Mouse (Mus musculus): ENCODE measurements at regions not wholly inside any gene's neighbourhood (a gene's known extent, or its start where the extent isn't known, plus 50 kb on each side); places are given as distances from the start of the nearest gene placed in this dataset.

DNA sequence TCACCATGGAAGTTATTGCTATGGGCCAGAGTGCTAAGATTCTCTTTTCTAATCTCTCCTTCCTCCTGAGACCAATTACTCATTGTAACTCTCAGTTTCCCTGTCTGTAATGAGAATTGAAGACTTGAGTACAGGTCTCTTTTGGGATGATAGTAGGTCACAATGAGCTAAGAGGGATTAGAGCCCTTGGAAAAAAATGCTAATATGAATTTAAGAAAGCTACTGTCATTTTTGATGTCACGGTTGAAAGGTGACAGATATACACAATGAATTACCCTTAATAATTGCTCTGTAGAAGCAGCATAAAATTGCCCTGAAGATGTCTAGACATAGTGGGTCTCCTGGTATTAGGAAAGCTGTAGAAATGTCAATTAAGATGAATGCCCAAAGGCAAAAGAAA lies 178.2 kb downstream of the Kcna4 start:
- no peak for DNase-seq (ENCODE audit: low read depth, low spot score)

DNA sequence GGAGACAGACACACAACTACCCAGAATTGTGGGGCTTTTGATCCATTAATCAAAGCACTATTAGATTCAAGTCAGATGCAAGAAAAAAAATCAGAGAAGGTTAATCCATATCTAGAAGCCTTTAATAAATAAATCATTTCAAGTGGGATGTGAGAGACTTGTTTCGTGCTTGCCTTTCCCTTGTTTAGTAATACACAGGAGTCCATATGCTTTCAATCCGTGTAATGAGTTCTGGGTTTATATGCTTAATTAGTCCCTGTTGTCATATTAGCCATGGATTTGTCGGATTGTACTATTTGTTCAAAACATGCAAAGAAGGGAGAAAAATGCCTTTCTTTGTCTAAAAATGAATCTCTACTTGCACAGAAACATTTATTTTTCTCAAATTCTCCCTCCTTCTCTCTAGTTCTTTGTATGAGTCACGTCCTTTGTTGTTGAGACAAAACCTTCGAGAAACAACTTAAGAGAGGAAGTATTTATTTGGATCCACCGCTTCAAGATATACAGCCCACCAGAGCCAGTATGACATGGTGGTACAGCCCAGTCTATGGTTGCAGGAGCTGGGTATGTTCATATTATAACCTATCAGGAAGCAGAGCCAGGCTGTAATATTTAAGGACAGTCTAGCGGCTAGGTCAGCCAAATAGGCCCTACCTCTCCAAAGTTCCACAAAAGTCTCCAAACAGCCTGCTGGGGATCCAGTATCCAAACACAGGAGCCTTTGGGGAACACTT lies 213.4 kb downstream of the Kcna4 start:
- DNase-seq (ENCODE audit: low read depth, low spot score) = no peak

DNA sequence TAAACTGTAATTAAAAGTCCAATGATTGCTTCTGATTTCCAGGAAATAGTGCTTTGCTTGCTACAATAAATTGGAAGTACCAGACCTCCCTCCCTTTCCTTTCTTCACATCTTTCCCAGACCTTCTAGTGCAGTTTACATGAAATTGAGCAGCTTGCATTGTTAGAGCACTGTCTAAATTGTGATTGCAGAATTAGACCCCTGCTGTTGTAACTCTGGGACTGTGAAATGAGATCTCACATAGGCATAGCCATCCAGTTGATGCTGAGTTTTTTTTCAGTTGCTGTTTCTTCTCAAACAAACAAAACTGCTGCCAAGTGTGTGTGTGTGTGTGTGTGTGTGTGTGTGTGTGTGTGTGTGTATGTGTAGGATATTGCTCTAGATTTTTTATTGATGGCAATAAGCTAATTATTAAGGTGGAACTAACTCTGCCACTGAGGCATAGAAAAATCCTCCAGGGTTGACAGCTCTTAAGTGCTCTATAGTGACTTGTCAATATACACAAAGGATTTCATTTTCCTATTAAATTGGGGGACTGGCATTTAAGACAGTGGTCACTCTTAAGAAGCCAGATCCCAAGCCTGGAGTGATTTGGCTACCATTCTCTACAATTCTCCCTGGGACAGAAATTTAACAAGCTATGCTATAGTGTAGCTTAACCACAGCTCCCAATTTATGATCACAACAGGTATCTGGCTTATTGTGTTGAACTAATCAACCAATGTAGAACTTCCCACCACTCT lies 217.2 kb downstream of the Kcna4 start:
- no peak for DNase-seq (ENCODE audit: low read depth, low spot score)

DNA sequence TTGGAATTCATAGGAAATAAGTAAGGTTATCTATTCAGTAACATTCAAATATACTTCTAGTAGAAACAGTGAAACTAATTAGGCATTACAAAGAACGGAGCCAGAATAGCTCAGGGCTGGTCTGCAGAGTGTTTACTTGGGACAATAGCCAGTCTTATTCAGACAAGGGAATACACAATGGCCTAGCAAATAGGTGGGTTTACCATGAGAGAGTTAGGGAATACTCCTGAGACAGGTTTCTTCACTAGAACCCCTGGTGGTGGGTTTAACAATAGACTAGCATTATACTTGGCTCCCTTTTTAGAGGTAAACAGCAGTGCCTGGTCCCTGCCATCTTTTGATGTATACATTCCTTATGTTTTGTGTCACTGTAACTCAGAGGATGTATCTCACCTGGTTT lies 225.0 kb downstream of the Kcna4 start:
- DNase-seq (ENCODE audit: low read depth, low spot score) = peak; percentile 82

DNA sequence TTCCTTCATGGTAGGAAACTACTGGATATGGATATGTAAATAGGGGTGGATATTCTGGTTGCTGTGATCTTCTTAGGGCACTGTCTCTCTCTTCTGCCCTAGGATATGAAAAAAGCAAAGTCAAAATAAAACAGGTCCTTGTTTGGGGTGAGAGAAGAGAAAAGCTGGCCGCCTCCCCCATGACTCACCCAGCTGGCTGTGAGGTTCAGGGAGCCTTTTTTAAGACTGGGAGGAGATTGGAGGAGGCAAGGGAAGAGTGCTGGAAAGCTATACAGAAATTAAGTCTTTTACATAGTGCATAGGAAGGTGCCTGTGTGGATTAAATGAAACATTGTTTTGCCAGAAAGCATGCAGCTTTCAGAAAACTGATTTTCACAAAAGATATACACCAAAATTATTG lies 227.7 kb downstream of the Kcna4 start:
- no peak for DNase-seq (ENCODE audit: low read depth, low spot score)

DNA sequence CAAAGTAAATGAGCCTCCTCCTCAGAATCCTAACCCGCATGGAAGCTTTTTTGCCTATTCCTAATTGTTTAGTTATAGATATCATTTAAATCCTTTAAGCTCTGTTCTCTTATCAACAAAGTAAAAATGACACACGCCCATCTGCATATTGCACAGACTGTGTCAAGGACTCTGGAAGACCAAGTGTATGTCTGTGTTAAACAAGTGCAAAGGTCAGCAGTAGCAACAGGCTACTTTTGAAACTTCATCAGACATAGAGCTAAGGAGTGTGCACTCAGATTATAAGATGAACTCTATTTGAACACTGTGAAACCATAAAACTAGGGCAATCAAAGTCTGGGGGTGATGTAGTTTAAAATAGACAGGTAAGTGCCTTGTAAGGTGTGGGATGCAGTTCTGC lies 228.3 kb downstream of the Kcna4 start:
- DNase-seq (ENCODE audit: low read depth, low spot score) = no peak

DNA sequence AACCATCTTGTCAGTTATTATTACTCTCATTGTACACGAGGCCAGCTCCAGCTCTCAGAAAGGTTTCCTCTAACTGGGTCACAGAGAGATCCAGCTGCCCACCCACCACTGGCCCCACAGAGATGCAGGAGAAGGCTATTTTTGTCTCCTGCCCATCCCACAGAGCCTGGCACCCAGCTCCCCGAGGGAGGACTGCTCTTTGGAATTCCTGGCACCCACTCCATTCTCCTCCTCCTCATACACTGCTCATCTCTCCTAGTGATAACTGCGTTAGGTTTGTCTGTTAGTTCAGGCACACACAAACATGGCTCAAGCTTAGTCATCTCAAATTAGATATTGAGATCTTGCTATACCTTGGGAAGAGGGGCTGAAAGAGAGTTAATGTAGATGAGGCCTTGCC lies 228.9 kb downstream of the Kcna4 start:
- no peak for DNase-seq (ENCODE audit: low read depth, low spot score)

DNA sequence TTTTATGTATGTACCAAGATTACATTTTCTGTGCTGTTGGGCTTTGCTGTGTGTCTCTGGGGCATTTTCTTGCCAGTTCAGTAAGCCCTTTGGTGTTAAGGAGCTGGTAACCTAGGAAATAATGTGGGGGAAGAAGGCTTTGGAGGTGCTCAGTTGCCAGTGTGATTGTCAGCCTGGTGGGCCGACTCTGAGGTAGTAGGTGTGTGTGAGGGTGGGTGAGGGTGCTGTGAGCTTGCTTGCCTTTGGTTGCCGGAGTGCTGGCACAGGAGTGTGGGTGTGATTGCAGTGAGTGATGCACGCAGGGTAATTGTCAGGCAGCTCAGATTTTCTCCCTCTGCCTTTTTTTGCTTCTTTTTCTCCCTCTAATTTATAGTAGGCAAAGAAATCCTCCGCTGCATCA lies 229.3 kb downstream of the Kcna4 start:
- DNase-seq (ENCODE audit: low read depth, low spot score) = no peak

DNA sequence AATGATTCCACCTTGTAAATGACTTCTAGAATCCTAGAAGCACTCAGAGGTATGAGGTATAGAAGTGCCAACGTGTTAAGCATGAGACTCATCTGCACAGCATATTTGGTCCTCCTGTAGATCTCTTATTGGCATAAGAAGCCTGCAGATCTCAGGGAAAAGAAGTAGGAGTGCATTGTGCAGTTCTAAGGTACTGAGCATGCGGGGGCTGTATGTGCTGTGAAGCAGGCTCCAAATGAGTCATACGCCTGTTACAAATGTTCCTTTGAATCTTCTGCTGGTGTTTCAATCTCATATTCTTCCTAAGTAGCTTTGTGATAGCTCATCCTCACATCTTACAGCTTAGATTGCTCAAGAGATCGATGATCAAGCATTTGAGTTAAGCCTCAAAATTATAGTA lies 252.7 kb downstream of the Kcna4 start:
- DNase-seq (ENCODE audit: low read depth, low spot score) = no peak

DNA sequence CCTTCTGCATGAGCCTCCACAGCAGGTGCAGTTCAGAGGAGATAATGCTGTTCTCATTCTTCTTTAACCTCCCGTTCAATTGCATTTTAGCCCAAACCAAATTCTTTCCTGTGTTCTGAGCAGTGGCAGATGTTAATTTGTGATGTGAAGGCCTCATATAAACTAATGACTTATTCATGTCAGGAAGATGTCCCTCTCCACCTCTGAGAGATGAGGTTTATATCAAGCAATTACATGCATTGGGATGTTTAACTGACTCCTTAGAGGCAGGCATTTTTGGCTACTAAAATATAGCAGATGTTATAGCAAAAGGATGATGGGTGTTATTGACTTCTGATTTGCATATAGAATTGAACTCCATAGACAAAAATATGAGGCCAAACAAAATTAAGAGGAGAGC lies 262.1 kb downstream of the Kcna4 start:
- DNase-seq (ENCODE audit: low read depth, low spot score) = no peak

GRCm38 (mm10) chr2:107556239-107556638 lies 265.8 kb downstream of the Kcna4 start:
- DNase-seq (ENCODE audit: low read depth, low spot score) = no peak

- no peak for DNase-seq (ENCODE audit: low read depth, low spot score)
These were observed 279.2 kb downstream of the Kcna4 start for GRCm38 (mm10) chr2:107569618-107570017.

DNA sequence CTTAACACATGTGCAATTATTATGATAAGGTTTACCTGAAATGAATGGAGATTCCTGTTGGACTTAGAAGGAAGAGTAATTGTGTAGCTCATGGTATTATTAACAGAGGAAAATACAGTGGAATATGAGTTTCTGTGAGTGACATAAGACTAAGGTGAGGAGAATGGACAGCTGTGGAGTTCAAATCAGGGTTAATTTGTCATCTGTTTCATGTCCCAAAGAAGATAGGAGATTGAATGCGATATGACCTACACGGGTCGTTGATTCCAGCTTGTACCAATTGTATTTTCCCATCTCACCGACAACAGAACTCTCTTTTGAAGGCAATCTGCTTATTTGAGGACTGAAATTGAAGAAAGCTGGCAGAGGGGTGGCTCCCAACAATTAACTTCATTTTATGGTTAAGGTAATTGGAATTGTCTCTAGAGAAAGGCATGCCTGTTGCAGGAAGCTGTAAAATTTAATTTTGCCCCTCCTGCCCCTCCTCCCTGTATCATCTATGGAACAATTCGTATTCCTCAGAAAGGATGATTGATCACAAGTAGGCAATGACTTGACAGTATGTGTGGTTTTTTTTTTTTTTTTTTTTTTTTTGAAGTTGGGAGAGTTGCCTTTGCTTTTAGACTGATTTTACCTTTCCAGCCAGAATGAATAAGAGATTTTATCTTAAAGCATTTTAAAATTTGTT lies 319.6 kb downstream of the Kcna4 start:
- DNase-seq (ENCODE audit: low read depth, low spot score) = no peak

DNA sequence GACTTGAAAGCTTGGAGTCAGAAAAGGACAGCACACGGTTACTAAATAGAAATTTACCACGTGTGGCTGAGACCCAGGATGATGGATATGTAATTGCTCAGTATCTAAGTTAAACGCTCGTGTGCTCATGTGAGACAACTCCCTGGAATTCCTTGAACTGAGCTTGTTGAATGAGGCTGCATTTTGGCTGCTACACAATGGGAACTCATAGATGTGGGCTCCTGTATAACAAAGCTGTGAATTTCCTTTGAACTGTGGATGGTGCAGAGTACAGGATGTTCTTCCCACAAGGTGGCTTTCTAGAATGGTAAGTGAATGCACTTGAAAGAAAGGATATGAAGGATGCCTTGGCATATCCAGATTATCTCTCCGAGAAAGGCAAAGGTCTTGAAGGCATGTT lies 321.4 kb downstream of the Kcna4 start:
- DNase-seq (ENCODE audit: low read depth, low spot score) = peak; percentile 61

DNA sequence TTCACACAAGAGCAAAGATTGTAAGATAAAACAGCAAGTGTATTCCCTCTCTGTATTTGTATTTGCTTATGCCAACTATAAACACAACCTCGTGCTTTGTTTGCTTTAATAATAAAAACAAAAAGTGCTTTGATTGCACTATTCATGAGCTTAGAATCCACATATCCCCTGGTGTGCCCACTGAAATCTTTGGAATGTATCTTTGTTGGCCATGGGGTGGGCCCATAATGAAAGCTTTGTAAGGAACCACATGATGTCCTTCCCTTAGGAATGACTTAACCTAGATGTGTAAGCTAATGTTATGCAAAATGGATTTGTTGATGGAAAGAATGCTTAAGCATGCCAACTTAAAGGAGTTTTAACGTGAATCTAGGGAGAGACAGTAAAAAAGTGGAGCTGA lies 321.8 kb downstream of the Kcna4 start:
- peak; percentile 51 for DNase-seq (ENCODE audit: low read depth, low spot score)

- DNase-seq (ENCODE audit: low read depth, low spot score) = no peak
These were observed 324.3 kb downstream of the Kcna4 start for GRCm38 (mm10) chr2:107614715-107615114.

- no peak for DNase-seq (ENCODE audit: low read depth, low spot score)
These were observed 337.0 kb downstream of the Kcna4 start for GRCm38 (mm10) chr2:107627458-107627857.

- no peak for DNase-seq (ENCODE audit: low read depth, low spot score)
These were observed 368.7 kb downstream of the Kcna4 start for GRCm38 (mm10) chr2:107659176-107659575.
